Mouse (Mus musculus) layer of hippocampus, adult 18-20 months (tissue): ENCODE data around the gene Olfr1309. TPM values are rescaled to one million over a fixed set of nuclear protein-coding genes. Genes with fewer than 3 reads are reported as not detected.
"Not testable (repeated sequence)": the region's sequence is repeated elsewhere in the genome, so short reads cannot be mapped to it uniquely, and the experiment has no call there.

Source experiments
- DNase-seq, 2 experiments: peaks; one replicate each; pipeline ENCODE4 v3.0.0; 2022; ENCODE audit warnings: low spot score in 2 of 2
- long read RNA-seq: library from polyadenylated mRNA; stranded (forward); transcript quantifications from one replicate; pipeline ENCODE4 v2.0.0, GENCODE M21; 2021
- total RNA-seq, 2 experiments: library from RNA; stranded (reverse); gene quantifications; 2 replicates each; pipeline ENCODE4 v1.2.3; 2021

Gene Olfr1309
- not detected for total RNA-seq
- long read RNA-seq = 0 reads

GRCm38 (mm10) chr2:111990181-111990580 is at the start of gene Olfr1309:
TSS of gene Olfr1309 (minus strand) at chr2:111990281.
- DNase-seq = no peak

GRCm38 (mm10) chr2:112026971-112027370 is 36.9 kb upstream of the Olfr1309 start:
- not testable (repeated sequence) for DNase-seq

GRCm38 (mm10) chr2:112024312-112024711 is 34.2 kb upstream of the Olfr1309 start, which contains the start of gene Olfr1311:
TSS of gene Olfr1311 (minus strand) at chr2:112024412.
- no peak for DNase-seq

- DNase-seq = no peak
Observed at GRCm38 (mm10) chr2:112014900-112015299, 24.8 kb upstream of the Olfr1309 start.

- DNase-seq = no peak
Observed at GRCm38 (mm10) chr2:112012608-112013007, 22.5 kb upstream of the Olfr1309 start, which contains the start of gene Olfr1310. TSS of gene Olfr1310 (minus strand) at chr2:112012708.

GRCm38 (mm10) chr2:111964844-111965243 is 25.2 kb downstream of the Olfr1309 start, which contains the start of gene Olfr1308:
TSS of gene Olfr1308 (minus strand) at chr2:111964944.
- no peak for DNase-seq

GRCm38 (mm10) chr2:111949340-111949739 is 40.7 kb downstream of the Olfr1309 start, which contains the start of gene Olfr1307:
TSS of gene Olfr1307 (minus strand) at chr2:111949440.
- DNase-seq = no peak

Other genes with a start within 250 kb of the Olfr1309 start
- not detected for gene Olfr1301, start 239.3 kb downstream of the Olfr1309 start, total RNA-seq
- not detected for gene Olfr1302, start 212.9 kb downstream of the Olfr1309 start, total RNA-seq
- not detected for gene Olfr1303, start 169.9 kb downstream of the Olfr1309 start, total RNA-seq
- not detected for gene Olfr1305, start 113.1 kb downstream of the Olfr1309 start, total RNA-seq
- not detected for gene Olfr1306, start 74.0 kb downstream of the Olfr1309 start, total RNA-seq
- gene Olfr1307, start 40.8 kb downstream of the Olfr1309 start, total RNA-seq = under 1 TPM in 1 of 2 experiments, not detected in 1; 0.02 TPM
- gene Olfr1308, start 25.3 kb downstream of the Olfr1309 start, total RNA-seq = not detected
- gene Olfr1310, start 22.4 kb upstream of the Olfr1309 start, total RNA-seq = not detected
- gene Olfr1311, start 34.1 kb upstream of the Olfr1309 start, total RNA-seq = not detected
- not detected for gene Olfr1312, start 60.0 kb upstream of the Olfr1309 start, total RNA-seq
- gene Olfr1313, start 87.6 kb upstream of the Olfr1309 start, total RNA-seq = not detected
- not detected for gene Olfr1314, start 106.5 kb upstream of the Olfr1309 start, total RNA-seq
- not detected for gene Olfr1315-ps1, start 125.2 kb upstream of the Olfr1309 start, total RNA-seq
- gene Olfr1316, start 144.7 kb upstream of the Olfr1309 start, total RNA-seq = not detected
- not detected for gene Olfr1317, start 150.0 kb upstream of the Olfr1309 start, total RNA-seq
- not detected for gene Olfr1318, start 163.9 kb upstream of the Olfr1309 start, total RNA-seq
- gene Lpcat4, start 249.2 kb upstream of the Olfr1309 start, total RNA-seq = 10 to 100 TPM; 75.4 to 81.1 TPM